Mouse (Mus musculus): ENCODE measurements at regions not wholly inside any gene's neighbourhood (a gene's known extent, or its start where the extent isn't known, plus 50 kb on each side); places are given as distances from the start of the nearest gene placed in this dataset.
"Not testable (repeated sequence)": the region's sequence is repeated elsewhere in the genome, so short reads cannot be mapped to it uniquely, and the experiment has no call there.

- DNase-seq (ENCODE audit: extremely low spot score in 1 of 2, low spot score in 2 of 2); intact Hi-C loops (cut with DNase I): not testable (repeated sequence)
Observed at GRCm38 (mm10) chr7:29639591-29639990, 87.2 kb downstream of the Catsperg2 start.

- intact Hi-C loops (cut with DNase I) = no loop called here
- DNase-seq (ENCODE audit: extremely low spot score in 1 of 2, low spot score in 2 of 2) = no peak
Observed at GRCm38 (mm10) chr7:29602356-29602755, 83.9 kb upstream of the Sipa1l3 start.

GRCm38 (mm10) chr7:29601337-29601736, 82.9 kb upstream of the Sipa1l3 start:
- intact Hi-C loops (cut with DNase I) = no loop called here
- no peak for DNase-seq (ENCODE audit: extremely low spot score in 1 of 2, low spot score in 2 of 2)

- intact Hi-C loops (cut with DNase I) = loop anchor here (5.0 kb wide), 1 partner anchor 65 kb away; no protein-coding TSS in a partner anchor
- DNase-seq (ENCODE audit: extremely low spot score in 1 of 2, low spot score in 2 of 2) = peak; percentile 4 to 52
Observed at GRCm38 (mm10) chr7:29597291-29597690, 78.8 kb upstream of the Sipa1l3 start.

GRCm38 (mm10) chr7:29578128-29578527, 59.7 kb upstream of the Sipa1l3 start:
- intact Hi-C loops (cut with DNase I) = no loop called here
- DNase-seq (ENCODE audit: extremely low spot score in 1 of 2, low spot score in 2 of 2) = no peak

GRCm38 (mm10) chr7:29575606-29576005, 57.2 kb upstream of the Sipa1l3 start:
- intact Hi-C loops (cut with DNase I) = no loop called here
- no peak for DNase-seq (ENCODE audit: extremely low spot score in 1 of 2, low spot score in 2 of 2)
